Mouse (Mus musculus) adrenal gland, adult 2 months (tissue): ENCODE results near the gene Gm4131. TPM values are rescaled to one million over a fixed set of nuclear protein-coding genes. Genes with fewer than 3 reads are reported as not detected.

ENCODE experiments used
- DNase-seq: peaks from one replicate; pipeline ENCODE4 v3.0.0; 2021
- polyA plus RNA-seq: library from polyadenylated mRNA; depleted of rRNA; stranded (reverse); fragments of >200 nt; gene quantifications from 2 replicates; pipeline ENCODE4 v1.2.3, GENCODE M21; 2012
- total RNA-seq, 2 experiments: library from RNA; stranded (reverse); gene quantifications; 2 replicates each; pipeline ENCODE4 v1.2.3; 2021

The Gm4131 gene
- total and polyA plus RNA-seq, 3 experiments: not detected

DNA sequence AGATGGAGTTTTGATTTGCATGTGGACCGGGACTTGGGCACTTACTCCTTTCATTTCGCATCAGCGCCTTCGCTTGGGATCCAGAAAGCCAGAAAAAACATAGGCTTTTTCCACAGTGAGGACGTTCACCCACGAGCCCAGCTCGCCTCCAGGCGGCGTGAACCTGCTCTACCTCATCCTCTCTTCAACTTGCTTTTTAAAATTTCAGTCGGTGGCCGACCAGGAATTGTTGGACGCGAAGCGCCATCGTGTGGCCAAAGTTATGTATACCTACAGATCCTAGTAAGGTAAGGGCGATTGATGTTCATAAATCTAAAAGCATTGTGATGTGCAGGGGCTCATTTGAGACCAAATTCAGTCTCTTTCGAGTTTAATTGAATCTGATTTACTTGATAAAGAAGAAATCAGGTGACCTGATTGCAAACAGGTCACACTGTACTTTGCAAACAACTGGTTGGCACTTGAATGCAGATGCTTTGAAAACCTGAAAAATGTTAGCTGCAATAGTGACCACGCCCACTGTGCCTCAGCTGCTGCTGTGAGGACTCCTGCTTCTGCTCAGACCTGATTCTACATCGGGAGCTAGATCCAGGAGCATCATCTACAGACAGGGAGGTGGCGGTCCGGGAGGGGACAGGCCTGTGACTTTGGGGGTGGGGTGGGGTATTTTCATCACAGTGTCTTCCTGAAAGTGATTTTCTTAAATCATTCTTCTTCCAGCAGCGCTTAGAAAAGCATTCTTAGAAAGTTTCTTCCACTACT is 109.1 kb downstream of the Gm4131 start:
- peak; percentile 86 for DNase-seq

- no peak for DNase-seq
Observed at GRCm38 (mm10) chr14:62456239-62456747, 110.4 kb downstream of the Gm4131 start, which contains the start of gene Gucy1b2. Gucy1b2 (minus strand) TSS chr14:62456289.

GRCm38 (mm10) chr14:62455570-62455879 is 111.2 kb downstream of the Gm4131 start:
- DNase-seq: no peak

DNA sequence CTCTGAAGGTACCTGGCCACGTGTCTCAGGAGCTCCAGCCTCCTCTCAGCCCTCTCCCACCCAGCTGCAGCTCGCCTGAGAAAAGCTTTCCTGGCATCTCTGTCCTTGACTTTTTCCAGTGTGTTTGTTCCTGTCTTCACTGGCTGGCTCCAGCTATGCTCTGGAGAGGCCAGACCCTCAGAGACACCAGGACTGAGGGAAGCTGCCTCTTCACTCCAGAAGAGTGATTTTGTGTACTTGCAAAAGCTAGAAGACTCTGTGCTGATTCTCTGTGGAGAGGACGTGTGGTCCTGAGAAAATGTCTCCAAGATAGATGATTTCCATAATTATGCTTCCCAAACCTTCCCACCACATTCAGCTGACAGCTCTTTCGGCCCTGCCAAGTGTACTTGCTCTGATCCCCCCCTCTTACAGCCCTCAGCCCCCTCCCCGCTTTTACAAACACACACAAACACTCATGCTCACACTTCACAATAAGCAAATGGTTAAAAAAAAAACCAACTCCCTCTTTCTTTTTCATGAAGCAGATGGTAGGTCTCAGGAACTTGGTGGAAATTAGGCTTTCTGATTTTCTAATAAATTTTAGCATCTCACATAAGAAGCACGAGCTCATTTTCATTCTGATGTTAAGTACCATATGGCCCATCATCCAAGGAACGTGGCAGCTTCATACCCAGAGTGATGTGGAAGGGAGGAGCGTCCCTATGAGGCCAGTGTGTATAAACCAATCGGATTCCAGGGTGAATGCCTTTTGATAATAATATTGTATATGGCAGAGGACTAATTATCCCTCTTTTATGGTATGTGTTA is 111.8 kb downstream of the Gm4131 start:
- DNase-seq: peak; percentile 12

- no peak for DNase-seq
Observed at GRCm38 (mm10) chr14:62454136-62454535, 112.6 kb downstream of the Gm4131 start.

DNA sequence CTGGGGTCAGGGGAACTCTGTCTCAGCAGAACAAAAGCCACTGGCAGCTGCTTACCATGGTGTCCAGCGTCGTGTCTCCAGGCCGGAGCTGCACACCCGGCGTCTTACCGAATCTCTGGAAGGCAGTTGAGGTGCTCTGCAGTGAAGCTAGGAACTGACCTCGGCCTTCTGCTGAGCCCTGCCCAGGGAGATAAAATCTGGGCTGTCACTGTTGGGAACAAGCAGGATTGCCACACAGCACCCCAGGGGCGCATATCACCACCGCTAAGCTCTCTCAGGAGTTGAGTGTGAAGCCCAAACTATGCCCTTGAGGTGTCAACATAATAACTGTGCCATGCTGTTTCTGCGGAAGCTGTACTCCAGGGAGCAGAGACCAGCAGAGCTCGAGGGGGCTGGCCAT is 113.4 kb downstream of the Gm4131 start:
- peak; percentile 40 for DNase-seq

- DNase-seq: no peak
Observed at GRCm38 (mm10) chr14:62450706-62451105, 116.0 kb downstream of the Gm4131 start.

DNA sequence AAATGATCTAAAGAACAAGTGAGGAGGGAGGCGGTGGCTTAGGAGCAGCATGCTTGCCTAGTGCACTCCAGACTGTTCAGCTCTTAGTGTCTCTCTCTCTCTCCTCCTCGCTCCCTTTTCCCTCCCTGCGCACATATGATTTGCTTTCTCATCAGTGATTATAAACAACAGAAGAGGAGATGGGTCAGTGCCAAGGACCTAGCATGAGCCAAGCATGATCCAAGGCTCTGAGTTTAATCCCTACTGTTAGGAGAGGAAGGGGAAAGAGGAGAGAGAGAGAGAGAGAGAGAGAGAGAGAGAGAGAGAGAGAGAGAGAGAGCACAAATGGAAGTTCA is 119.5 kb downstream of the Gm4131 start:
- DNase-seq: no peak

- DNase-seq: no peak
Observed at GRCm38 (mm10) chr14:62446385-62447213, 120.1 kb downstream of the Gm4131 start.

DNA sequence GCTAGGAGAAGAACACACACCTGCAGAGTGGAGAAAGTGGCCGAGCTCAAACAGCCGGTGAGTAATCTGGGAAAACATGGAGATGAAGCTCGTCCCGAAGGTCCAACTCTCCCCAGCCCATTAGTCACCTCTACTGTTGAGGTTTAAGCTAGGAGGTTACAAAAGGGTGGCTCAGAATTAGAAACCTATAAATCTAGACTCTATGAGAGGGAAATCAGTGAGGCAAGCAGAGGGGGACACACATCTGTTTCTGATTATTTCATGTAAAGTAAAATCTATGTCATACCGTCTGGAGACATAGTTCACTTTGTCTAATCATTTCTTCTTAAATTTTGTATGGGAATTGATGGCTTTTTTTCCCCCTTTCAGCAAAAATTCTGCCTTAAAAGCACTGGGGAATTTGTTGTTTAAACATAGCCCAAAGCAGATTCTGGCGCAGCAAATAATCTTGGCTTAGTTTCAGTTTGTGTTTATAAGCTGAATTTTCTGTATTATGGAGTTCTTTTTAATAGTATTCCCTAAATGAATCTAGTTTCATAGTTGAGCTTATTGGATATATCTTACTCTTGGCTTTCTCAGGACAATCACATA is 122.8 kb downstream of the Gm4131 start:
- DNase-seq: no peak

DNA sequence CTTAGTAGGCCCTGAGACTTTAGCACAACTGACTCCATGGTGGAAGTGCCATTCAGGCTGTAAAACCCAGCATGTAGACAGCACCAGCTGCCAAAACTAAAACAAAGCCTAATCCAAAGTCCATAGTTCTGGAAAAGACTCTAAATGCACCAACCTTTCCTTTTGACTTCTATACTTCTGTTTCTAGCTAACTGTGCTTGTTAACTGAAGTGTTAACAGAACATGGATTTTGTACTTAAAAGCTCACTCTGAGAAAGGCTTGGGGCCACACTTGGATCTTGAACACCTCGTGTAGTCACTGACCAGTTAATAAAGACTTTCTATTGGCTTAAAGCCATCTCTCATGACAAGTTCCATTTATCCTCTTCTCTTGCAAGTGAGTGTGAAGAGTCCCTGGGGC is 123.8 kb downstream of the Gm4131 start:
- no peak for DNase-seq

DNA sequence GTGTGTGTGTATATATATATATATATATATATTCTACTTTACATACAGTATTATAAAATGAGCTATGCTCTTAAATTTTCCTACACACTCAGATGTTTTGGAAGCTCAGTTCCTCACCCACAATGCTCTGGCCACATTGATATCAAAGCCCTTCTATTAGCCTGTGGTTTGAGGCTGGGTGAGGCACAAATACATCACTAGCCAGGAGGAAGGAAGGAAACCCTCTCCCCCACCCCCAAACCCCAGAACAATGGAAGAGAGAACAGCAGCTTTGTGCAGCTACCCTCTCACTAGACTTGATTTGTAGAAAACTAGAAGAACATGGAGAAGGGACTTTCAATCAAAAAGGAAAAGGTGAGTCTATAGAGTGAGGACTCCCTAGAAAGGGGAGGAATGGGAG is 126.7 kb downstream of the Gm4131 start:
- DNase-seq: no peak

DNA sequence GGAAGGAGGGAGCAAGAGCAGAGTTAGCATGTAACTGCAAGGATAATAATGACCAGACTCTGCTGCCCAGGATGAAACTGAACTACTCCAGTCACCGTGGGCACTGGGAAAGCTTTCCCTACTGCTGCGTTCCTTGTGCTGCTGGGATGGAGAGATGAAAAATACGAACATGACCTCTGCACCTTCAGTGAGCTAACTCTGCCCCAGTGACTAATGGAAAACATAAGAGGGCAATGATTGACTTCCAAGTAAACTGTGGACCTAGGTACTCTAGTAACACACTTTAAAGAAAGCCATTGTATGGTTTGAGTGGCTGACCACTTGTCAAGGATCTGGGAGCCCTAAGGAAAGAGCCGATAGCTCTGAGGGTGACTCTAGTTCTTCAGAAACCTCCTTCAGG is 128.5 kb downstream of the Gm4131 start:
- no peak for DNase-seq

DNA sequence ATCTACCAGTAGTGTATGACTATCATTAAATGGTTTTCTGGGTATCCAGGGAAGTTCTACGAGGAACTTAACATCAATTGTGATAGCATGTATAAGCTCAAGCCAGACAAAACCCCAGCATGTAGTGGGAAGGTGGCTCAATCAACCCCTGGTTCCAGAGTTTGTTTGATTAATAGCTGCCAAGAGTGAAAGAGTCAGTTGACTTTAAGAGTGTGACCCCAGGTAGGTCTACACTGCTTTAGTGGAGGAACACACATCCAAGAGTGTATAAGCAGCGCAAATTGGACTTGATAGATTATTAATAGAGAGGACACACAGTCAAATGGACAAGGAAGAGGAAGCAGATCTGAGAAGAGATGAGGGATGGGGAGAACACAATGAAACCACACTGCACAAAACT is 128.9 kb downstream of the Gm4131 start:
- no peak for DNase-seq

DNA sequence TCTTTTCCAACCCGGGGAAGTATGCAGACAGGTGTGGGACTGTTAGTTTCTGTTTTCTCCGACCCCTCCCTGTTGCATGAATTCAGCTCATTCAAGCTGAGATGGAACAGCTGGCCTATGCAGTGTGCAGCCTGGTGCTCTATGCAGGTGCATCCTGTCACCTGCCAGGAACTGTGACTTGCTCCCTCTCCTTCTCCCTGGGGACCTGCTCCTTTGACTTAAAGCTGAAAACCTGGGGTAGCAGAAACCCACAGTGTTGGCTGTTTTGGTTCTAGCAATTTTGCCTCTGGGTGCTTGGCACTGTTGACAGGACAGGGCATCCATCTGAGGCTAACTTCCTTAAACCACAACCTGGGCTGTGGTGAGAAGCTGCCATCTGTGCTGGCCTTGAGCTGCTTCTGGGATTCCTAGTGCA is 141.4 kb downstream of the Gm4131 start:
- DNase-seq: no peak

DNA sequence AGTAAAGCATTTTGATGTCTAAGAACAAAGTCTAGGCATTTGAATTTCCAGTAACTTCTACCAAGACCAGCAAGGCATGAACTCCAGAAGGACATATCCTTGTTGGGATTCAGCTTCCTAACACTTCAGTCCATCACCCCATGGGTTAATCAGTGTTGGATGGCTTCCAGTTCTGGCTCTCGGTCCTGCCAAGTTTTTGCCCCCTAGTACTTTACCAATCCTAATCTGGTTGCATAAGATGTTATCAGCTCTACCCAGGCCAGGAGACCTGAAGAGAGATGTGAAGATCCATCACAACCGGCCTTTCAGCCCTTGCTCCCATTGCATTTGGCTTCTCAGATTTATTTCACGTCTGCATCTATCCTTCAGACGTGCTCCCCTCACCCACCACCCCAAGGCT is 144.5 kb downstream of the Gm4131 start:
- no peak for DNase-seq

DNA sequence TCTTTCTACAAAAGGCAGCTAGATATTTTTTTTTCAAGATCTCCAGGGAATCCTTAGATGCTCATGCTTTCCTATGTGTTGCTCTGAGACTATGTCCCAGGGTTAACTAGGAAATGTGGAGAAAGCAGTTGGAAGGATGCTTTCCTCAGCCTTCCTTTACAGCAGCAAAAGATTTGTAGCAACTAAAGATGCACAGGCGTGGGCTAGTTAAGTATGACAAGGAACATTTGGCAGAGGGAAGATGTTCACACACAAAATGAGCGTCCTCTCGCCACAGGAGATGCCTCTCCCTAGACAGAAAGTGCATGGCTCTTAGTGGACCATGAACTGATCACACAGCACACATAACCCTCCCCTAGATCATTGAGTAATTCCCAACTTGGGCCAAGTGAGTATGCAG is 149.2 kb downstream of the Gm4131 start:
- no peak for DNase-seq

GRCm38 (mm10) chr14:62416742-62417134 is 150.0 kb downstream of the Gm4131 start:
- peak; percentile 48 for DNase-seq

GRCm38 (mm10) chr14:62416007-62416741 is 150.5 kb downstream of the Gm4131 start:
- no peak for DNase-seq
